Mouse (Mus musculus) MEL (cell line): ENCODE measurements at regions not wholly inside any gene's neighbourhood (a gene's known extent, or its start where the extent isn't known, plus 50 kb on each side); places are given as distances from the start of the nearest gene placed in this dataset.

ENCODE experiments used
- DNase-seq: peaks from one replicate; pipeline ENCODE4 v3.0.0; 2011; ENCODE audit warnings: low read depth, low spot score
- H3K27ac ChIP-seq: 2 replicates; pipeline ENCODE4 v1.5.1; 2012; ENCODE audit warnings: low read depth, mild to moderate bottlenecking, control low read depth, low read length, moderate library complexity; ENCODE audit not compliant: control insufficient read depth
- H3K27me3 ChIP-seq, 2 experiments: fragments of 150-350 bp in 1 of 2; sonication (generic) in 1 of 2; 2 replicates each; pipeline ENCODE4 v1.6.1; 2012; ENCODE audit warnings: low read length in 2 of 2, mild to moderate bottlenecking in 2 of 2, improper control_type of control experiment in 1 of 2, moderate library complexity in 1 of 2; ENCODE audit not compliant: insufficient read depth in 2 of 2, control insufficient read depth in 1 of 2
- H3K36me3 ChIP-seq, 2 experiments: 2 replicates each; pipeline ENCODE4 v1.6.1; 2012 to 2014; ENCODE audit warnings: low read length in 2 of 2, improper control_type of control experiment in 1 of 2, inconsistent platforms in 1 of 2, mild to moderate bottlenecking in 1 of 2; ENCODE audit not compliant: insufficient read depth in 2 of 2, control insufficient read depth in 1 of 2
- H3K4me1 ChIP-seq, 2 experiments: fragments of 150-350 bp in 1 of 2; sonication (generic) in 1 of 2; 2 replicates each; pipeline ENCODE4 v1.6.1; 2012; ENCODE audit warnings: low read length in 2 of 2, improper control_type of control experiment in 1 of 2, mild to moderate bottlenecking in 1 of 2; ENCODE audit not compliant: insufficient read depth in 2 of 2, control insufficient read depth in 1 of 2
- H3K4me3 ChIP-seq, 2 experiments: fragments of 150-350 bp in 1 of 2; sonication (generic) in 1 of 2; 2 replicates each; pipeline ENCODE4 v1.5.1; 2012; ENCODE audit warnings: low read depth in 2 of 2, low read length in 2 of 2, mild to moderate bottlenecking in 2 of 2, moderate library complexity in 2 of 2, control low read depth in 1 of 2, improper control_type of control experiment in 1 of 2; ENCODE audit not compliant: control insufficient read depth in 1 of 2, insufficient read depth in 1 of 2
- H3K79me2 ChIP-seq: 2 replicates; pipeline ENCODE4 v1.6.1; 2012; ENCODE audit warnings: mild to moderate bottlenecking, low read length, moderate library complexity; ENCODE audit not compliant: control insufficient read depth, poor library complexity, insufficient read depth
- H3K9ac ChIP-seq: 2 replicates; pipeline ENCODE4 v1.6.1; 2012; ENCODE audit warnings: low read depth, mild to moderate bottlenecking, control low read depth, low read length, moderate library complexity; ENCODE audit not compliant: control insufficient read depth, poor library complexity, severe bottlenecking
- H3K9me3 ChIP-seq: fragments of 150-350 bp; sonication (generic); replicated peaks from 2 replicates; pipeline ENCODE4 v1.6.1; 2012; ENCODE audit warnings: mild to moderate bottlenecking, low read length, improper control_type of control experiment, moderate library complexity; ENCODE audit not compliant: insufficient read depth
- BHLHE40 ChIP-seq: IDR thresholded peaks from 2 replicates; pipeline ENCODE4 v1.6.1; 2012; ENCODE audit warnings: low read depth, mild to moderate bottlenecking, inconsistent platforms, low read length, improper control_type of control experiment, borderline replicate concordance
- CTCF ChIP-seq, 3 experiments: IDR thresholded peaks in 2 of 3; conservative IDR thresholded peaks in 1 of 3; 2 replicates each; pipeline ENCODE4 v1.5.1; 2011 to 2012; ENCODE audit warnings: low read length in 3 of 3, low read depth in 2 of 3, mild to moderate bottlenecking in 2 of 3, improper control_type of control experiment in 1 of 3, inconsistent platforms in 1 of 3, mixed read lengths in 1 of 3, moderate library complexity in 1 of 3; ENCODE audit not compliant: control insufficient read depth in 1 of 3, insufficient read depth in 1 of 3, poor library complexity in 1 of 3, severe bottlenecking in 1 of 3
- E2F4 ChIP-seq: IDR thresholded peaks from 2 replicates; pipeline ENCODE4 v1.6.1; 2011; ENCODE audit warnings: low read depth, low read length, improper control_type of control experiment, borderline replicate concordance
- GABPA ChIP-seq: IDR thresholded peaks from 2 replicates; pipeline ENCODE4 v1.6.1; 2012; ENCODE audit warnings: low read depth, mild to moderate bottlenecking, inconsistent platforms, low read length, improper control_type of control experiment, moderate library complexity
- GATA1 ChIP-seq: IDR thresholded peaks from 2 replicates; pipeline ENCODE4 v1.6.1; 2011; ENCODE audit warnings: low read depth, low read length, improper control_type of control experiment
- JUND ChIP-seq: IDR thresholded peaks from 2 replicates; pipeline ENCODE4 v1.6.1; 2011; ENCODE audit warnings: low read depth, mild to moderate bottlenecking, improper control_type of control experiment, low read length
- KAT2A ChIP-seq: conservative IDR thresholded peaks from 2 replicates; pipeline ENCODE4 v1.6.1; 2012; ENCODE audit warnings: low read depth, low read length, improper control_type of control experiment, inconsistent platforms
- MAX ChIP-seq: IDR thresholded peaks from 2 replicates; pipeline ENCODE4 v1.6.1; 2011; ENCODE audit warnings: low read length, improper control_type of control experiment
- MAZ ChIP-seq: IDR thresholded peaks from 2 replicates; pipeline ENCODE4 v1.6.1; 2012; ENCODE audit warnings: low read depth, mild to moderate bottlenecking, inconsistent platforms, low read length, improper control_type of control experiment
- MXI1 ChIP-seq: IDR thresholded peaks from 2 replicates; pipeline ENCODE4 v1.6.1; 2011; ENCODE audit warnings: mild to moderate bottlenecking, low read depth, low read length, improper control_type of control experiment
- MYB ChIP-seq: IDR thresholded peaks from 2 replicates; pipeline ENCODE4 v1.6.1; 2011; ENCODE audit warnings: mild to moderate bottlenecking, low read depth, low read length, improper control_type of control experiment
- MYC ChIP-seq: IDR thresholded peaks from 2 replicates; pipeline ENCODE4 v1.6.1; 2011; ENCODE audit warnings: low read depth, mild to moderate bottlenecking, low read length, improper control_type of control experiment, moderate library complexity
- NELFE ChIP-seq: IDR thresholded peaks from 2 replicates; pipeline ENCODE4 v1.6.1; 2011; ENCODE audit warnings: low read depth, low read length, improper control_type of control experiment
- POLR2AphosphoS2 ChIP-seq: IDR thresholded peaks from 2 replicates; pipeline ENCODE4 v1.6.1; 2011; ENCODE audit warnings: low read length, improper control_type of control experiment
- POLR2AphosphoS5 ChIP-seq: IDR thresholded peaks from 2 replicates; pipeline ENCODE4 v1.6.1; 2012; ENCODE audit warnings: low read depth, borderline replicate concordance, mild to moderate bottlenecking, inconsistent platforms, low read length, moderate library complexity, mixed read lengths
- TAL1 ChIP-seq: IDR thresholded peaks from 2 replicates; pipeline ENCODE4 v1.6.1; 2012; ENCODE audit warnings: mild to moderate bottlenecking, inconsistent platforms, low read length, moderate library complexity, mixed read lengths
- TCF12 ChIP-seq: IDR thresholded peaks from 2 replicates; pipeline ENCODE4 v1.6.1; 2014; ENCODE audit warnings: low read depth, mild to moderate bottlenecking, inconsistent platforms, low read length, improper control_type of control experiment, moderate library complexity
- UBTF ChIP-seq: IDR thresholded peaks from 2 replicates; pipeline ENCODE4 v1.6.1; 2012; ENCODE audit warnings: low read depth, mild to moderate bottlenecking, inconsistent platforms, low read length, improper control_type of control experiment, moderate library complexity, borderline replicate concordance; ENCODE audit not compliant: insufficient read depth
- USF1 ChIP-seq: IDR thresholded peaks from 2 replicates; pipeline ENCODE4 v1.6.1; 2014; ENCODE audit warnings: low read depth, mild to moderate bottlenecking, inconsistent platforms, low read length, improper control_type of control experiment, moderate library complexity
- USF2 ChIP-seq, 2 experiments: IDR thresholded peaks; 2 replicates each; pipeline ENCODE4 v1.6.1; 2011 to 2012; ENCODE audit warnings: improper control_type of control experiment in 2 of 2, low read length in 2 of 2, borderline replicate concordance in 1 of 2, inconsistent platforms in 1 of 2, low read depth in 1 of 2, mild to moderate bottlenecking in 1 of 2; ENCODE audit not compliant: insufficient read depth in 1 of 2
- ZC3H11A ChIP-seq: IDR thresholded peaks from 2 replicates; pipeline ENCODE4 v1.6.1; 2012; ENCODE audit warnings: low read depth, mild to moderate bottlenecking, inconsistent platforms, low read length, improper control_type of control experiment
- ZMIZ1 ChIP-seq: IDR thresholded peaks from 2 replicates; pipeline ENCODE4 v1.6.1; 2012; ENCODE audit warnings: low read depth, mild to moderate bottlenecking, inconsistent platforms, low read length, improper control_type of control experiment, moderate library complexity

GRCm38 (mm10) chr12:32764271-32764670 is 55.1 kb upstream of the Nampt start:
- peaks cover 0 to 1% of the 10 kb centered on the region in 2 experiments; a peak in 2 of 4 replicates for H3K27me3 ChIP-seq
- no peak overlapping the region for H3K9ac ChIP-seq
- TF ChIP-seq JUND (no peak), USF2 (IDR thresholded peaks at IDR 0.05; ENCODE audit: borderline replicate concordance in 1 of 2, insufficient read depth in 1 of 2, low read depth in 1 of 2, low read length in 2 of 2) (no peak), CTCF (IDR thresholded peaks at IDR 0.05 in 2 of 3, conservative IDR thresholded peaks at IDR 0.05 in 1 of 3; ENCODE audit: control insufficient read depth in 1 of 3, insufficient read depth in 1 of 3, low read depth in 2 of 3, low read length in 3 of 3, poor library complexity in 1 of 3, severe bottlenecking in 1 of 3) (no peak), TCF12 (no peak), ZC3H11A (no peak), MXI1 (no peak), BHLHE40 (no peak), TAL1 (no peak), GABPA (no peak), ZMIZ1 (no peak), NELFE (no peak), E2F4 (no peak), MYB (no peak), GATA1 (no peak), MAZ (no peak), UBTF (no peak), POLR2AphosphoS2 (no peak), POLR2AphosphoS5 (no peak)
- no peaks in the 10 kb centered on the region for H3K9me3 ChIP-seq
- H3K79me2 ChIP-seq = no peaks in the 10 kb centered on the region
- no peak for DNase-seq
- H3K4me3 ChIP-seq = no peak overlapping the region
- H3K36me3 ChIP-seq = no peaks in the 10 kb centered on the region
- no peak overlapping the region for H3K27ac ChIP-seq
- H3K4me1 ChIP-seq = no peaks in the 10 kb centered on the region

DNA sequence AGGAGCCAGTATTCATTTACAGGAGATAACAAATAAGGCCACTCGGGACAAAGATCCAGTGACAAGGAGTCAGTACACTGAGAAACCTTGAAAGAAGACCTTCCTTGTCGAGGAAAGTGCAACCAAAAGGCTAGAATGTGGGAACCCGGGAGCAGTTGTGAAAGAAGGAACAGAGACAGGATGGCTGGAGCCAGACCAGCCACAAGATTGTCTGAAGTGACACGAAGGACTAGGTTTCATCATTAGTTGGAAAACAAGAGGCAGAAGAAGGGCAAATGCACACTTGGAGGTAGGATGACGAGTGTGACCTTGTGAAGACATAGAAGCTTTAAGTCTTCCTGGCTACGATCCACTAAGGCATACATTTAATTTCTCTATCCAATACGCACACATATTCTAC is 54.6 kb upstream of the Nampt start:
- Histone ChIP-seq H3K79me2 (no peaks in the 10 kb centered on the region), H3K9me3 (no peaks in the 10 kb centered on the region), H3K27me3 (peaks cover 0 to 1% of the 10 kb centered on the region in 2 experiments; a peak in 2 of 4 replicates), H3K9ac (no peak overlapping the region), H3K27ac (no peak overlapping the region), H3K36me3 (no peaks in the 10 kb centered on the region)
- no peak for DNase-seq
- TF ChIP-seq CTCF (IDR thresholded peaks at IDR 0.05 in 2 of 3, conservative IDR thresholded peaks at IDR 0.05 in 1 of 3; ENCODE audit: control insufficient read depth in 1 of 3, insufficient read depth in 1 of 3, low read depth in 2 of 3, low read length in 3 of 3, poor library complexity in 1 of 3, severe bottlenecking in 1 of 3) = no peak
- no peak for TF ChIP-seq USF1
- TF ChIP-seq NELFE = no peak
- TF ChIP-seq MYC = no peak
- TF ChIP-seq POLR2AphosphoS5 = no peak
- no peak for TF ChIP-seq E2F4
- no peak for TF ChIP-seq GABPA
- no peak for TF ChIP-seq KAT2A
- TF ChIP-seq MAX = no peak
- no peak for TF ChIP-seq BHLHE40
- TF ChIP-seq UBTF = no peak
- TF ChIP-seq ZMIZ1 = no peak
- TF ChIP-seq, all 39 proteins: peak for 0
- Histone ChIP-seq H3K4me3 (no peak overlapping the region), H3K4me1 (no peaks in the 10 kb centered on the region)
